Mouse (Mus musculus) liver, embryonic 14.5 days (tissue): Measurements from ENCODE around the gene Tcte2.

ENCODE experiments used
- CTCF ChIP-seq: IDR thresholded peaks from 2 replicates; pipeline ENCODE4 v1.5.1; 2016; ENCODE audit warnings: antibody characterized with exemption, low read depth, control low read depth
- EP300 ChIP-seq: IDR thresholded peaks from 2 replicates; pipeline ENCODE4 v1.6.1; 2016; ENCODE audit warnings: antibody characterized with exemption, low read depth

DNA sequence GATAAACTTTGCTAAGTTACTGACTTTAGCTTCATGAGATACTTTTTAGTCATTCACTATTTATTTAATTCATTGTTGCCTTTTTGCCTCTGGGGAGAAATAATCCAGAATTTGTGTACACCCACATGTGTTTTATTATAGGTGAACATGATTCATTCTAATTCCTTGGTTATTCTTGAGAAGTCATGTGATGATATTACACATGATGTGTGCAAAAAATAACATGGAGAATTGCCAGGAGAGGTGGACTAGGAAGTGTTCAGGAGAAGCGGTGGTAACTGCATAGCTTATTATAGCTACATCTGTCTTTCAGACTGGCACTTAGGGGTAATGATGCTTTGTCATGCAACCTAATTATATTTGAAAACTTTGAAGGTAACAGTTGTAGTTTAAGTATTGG lies 2.2 kb upstream of the Tcte2 start:
- no peak for TF ChIP-seq CTCF
- no peak for TF ChIP-seq EP300
